Mouse (Mus musculus) embryonic facial prominence, embryonic 13.5 days (tissue): ENCODE results near the gene Prdm9. TPM values are rescaled to one million over a fixed set of nuclear protein-coding genes. Genes with fewer than 3 reads are reported as not detected.

Experiments
- ATAC-seq: fragments of 200-750 bp; cut with Nextera tagmentation; 2 replicates; pipeline ENCODE4 v1.8.0; 2017; ENCODE audit warnings: low read depth; ENCODE audit not compliant: insufficient number of reproducible peaks, insufficient read depth, low FRiP score, low TSS enrichment
- H3K27ac ChIP-seq: fragments of 300-500 bp; sonication (generic); 2 replicates; pipeline ENCODE4 v1.5.1; 2015; ENCODE audit warnings: moderate library complexity, mild to moderate bottlenecking, inconsistent platforms
- H3K27me3 ChIP-seq: fragments of 300-500 bp; sonication (generic); 2 replicates; pipeline ENCODE4 v1.6.1; 2015; ENCODE audit warnings: mild to moderate bottlenecking, inconsistent platforms
- H3K36me3 ChIP-seq: fragments of 300-500 bp; sonication (generic); 2 replicates; pipeline ENCODE4 v1.6.1; 2015; ENCODE audit warnings: mild to moderate bottlenecking, inconsistent platforms
- H3K4me1 ChIP-seq: fragments of 300-500 bp; sonication (generic); 2 replicates; pipeline ENCODE4 v1.6.1; 2015; ENCODE audit warnings: inconsistent platforms
- H3K4me2 ChIP-seq: fragments of 300-500 bp; sonication (generic); 2 replicates; pipeline ENCODE4 v1.6.1; 2015; ENCODE audit warnings: moderate library complexity, mild to moderate bottlenecking, inconsistent platforms
- H3K4me3 ChIP-seq: fragments of 300-500 bp; sonication (generic); 2 replicates; pipeline ENCODE4 v1.5.1; 2015; ENCODE audit warnings: mild to moderate bottlenecking, inconsistent platforms
- H3K9ac ChIP-seq: fragments of 300-500 bp; sonication (generic); 2 replicates; pipeline ENCODE4 v1.6.1; 2015; ENCODE audit warnings: mild to moderate bottlenecking, inconsistent platforms
- H3K9me3 ChIP-seq: fragments of 300-500 bp; sonication (generic); 2 replicates; pipeline ENCODE4 v1.6.1; 2016; ENCODE audit warnings: inconsistent platforms
- WGBS: fragments of 180-500 bp; shearing (Covaris S2); methylation state at CpG from one replicate; pipeline ENCODE4 v1.1.7; 2015; ENCODE audit warnings: mixed read lengths; 5-methylcytosine and 5-hydroxymethylcytosine counted together
- polyA plus RNA-seq: library from polyadenylated mRNA; unstranded; fragments of >200 nt; fragmentation: Nextera tagmentation; extraction: Ambion mirVana; gene quantifications from 2 replicates; pipeline ENCODE4 v1.2.1, GENCODE M21; 2015

The Prdm9 gene
- polyA plus RNA-seq: 1.7 TPM in 2 replicates

GRCm38 (mm10) chr17:15564014-15564927 is at the start of gene Prdm9:
Gene Prdm9 (minus strand): TSS chr17:15564354.
- peak; percentile 98 for ATAC-seq
- H3K9ac ChIP-seq: peak within 1 kb of the TSS; percentile 78
- H3K27ac ChIP-seq: peak within 1 kb of the TSS; percentile 92
- peaks cover 4% of the 10 kb centered on the region; the same call in 1 of the 2 replicates for H3K4me1 ChIP-seq
- under 1% methylated on average over 43 of the region's 43 CpGs for WGBS
- H3K4me3 ChIP-seq: peak within 1 kb of the TSS; percentile 58
- H3K36me3 ChIP-seq: no peaks in the 10 kb centered on the region
- no peaks in the 10 kb centered on the region for H3K9me3 ChIP-seq
- no peaks in the 10 kb centered on the region for H3K27me3 ChIP-seq
- peak within 1 kb of the TSS; percentile 82 for H3K4me2 ChIP-seq

- Histone ChIP-seq H3K4me3 (no peak overlapping the region), H3K36me3 (no peaks in the 10 kb centered on the region), H3K4me2 (no peak overlapping the region), H3K9me3 (no peaks in the 10 kb centered on the region), H3K9ac (no peak overlapping the region), H3K27me3 (no peaks in the 10 kb centered on the region), H3K27ac (no peak overlapping the region), H3K4me1 (no peaks in the 10 kb centered on the region)
- 84% methylated on average over 10 of the region's 11 CpGs for WGBS
- ATAC-seq: no peak
These were observed 35.3 kb upstream of the Prdm9 start for GRCm38 (mm10) chr17:15599496-15599895.

GRCm38 (mm10) chr17:15591216-15591881 is 27.2 kb upstream of the Prdm9 start:
- 76% methylated on average over 7 of the region's 7 CpGs for WGBS
- Histone ChIP-seq H3K27ac (no peak overlapping the region), H3K4me2 (no peak overlapping the region), H3K4me3 (no peak overlapping the region), H3K9me3 (0 out of 2 replicates have a peak, but pooled peaks cover 3% of the 10 kb centered on the region), H3K27me3 (no peaks in the 10 kb centered on the region), H3K36me3 (no peaks in the 10 kb centered on the region), H3K4me1 (no peaks in the 10 kb centered on the region), H3K9ac (no peak overlapping the region)
- ATAC-seq: no peak

GRCm38 (mm10) chr17:15588116-15588515 is 24.0 kb upstream of the Prdm9 start:
- H3K9me3 ChIP-seq: no peaks in the 10 kb centered on the region
- WGBS: 75% methylated on average over 2 of the region's 2 CpGs
- ATAC-seq: no peak
- no peaks in the 10 kb centered on the region for H3K4me1 ChIP-seq
- no peak overlapping the region for H3K4me2 ChIP-seq
- H3K27me3 ChIP-seq: no peaks in the 10 kb centered on the region
- no peaks in the 10 kb centered on the region for H3K36me3 ChIP-seq
- no peak overlapping the region for H3K4me3 ChIP-seq
- H3K9ac ChIP-seq: no peak overlapping the region
- no peak overlapping the region for H3K27ac ChIP-seq

- Histone ChIP-seq H3K36me3 (no peaks in the 10 kb centered on the region), H3K27ac (no peak overlapping the region), H3K9ac (no peak overlapping the region), H3K27me3 (no peaks in the 10 kb centered on the region), H3K4me3 (no peak overlapping the region), H3K4me2 (no peak overlapping the region), H3K4me1 (no peaks in the 10 kb centered on the region), H3K9me3 (no peaks in the 10 kb centered on the region)
- ATAC-seq: no peak
- 28% methylated on average over 4 of the region's 4 CpGs for WGBS
These were observed 21.5 kb upstream of the Prdm9 start for GRCm38 (mm10) chr17:15585691-15586090.

GRCm38 (mm10) chr17:15583071-15583470 is 18.9 kb upstream of the Prdm9 start:
- H3K4me3 ChIP-seq: no peak overlapping the region
- peaks cover 6% of the 10 kb centered on the region for H3K27me3 ChIP-seq
- H3K4me1 ChIP-seq: no peaks in the 10 kb centered on the region
- no peaks in the 10 kb centered on the region for H3K36me3 ChIP-seq
- H3K27ac ChIP-seq: no peak overlapping the region
- ATAC-seq: no peak
- no peaks in the 10 kb centered on the region for H3K9me3 ChIP-seq
- no peak overlapping the region for H3K9ac ChIP-seq
- WGBS: 87% methylated on average over 7 of the region's 7 CpGs
- no peak overlapping the region for H3K4me2 ChIP-seq

GRCm38 (mm10) chr17:15580072-15580447 is 15.9 kb upstream of the Prdm9 start:
- H3K4me3 ChIP-seq: no peak overlapping the region
- WGBS: 89% methylated on average over 2 of the region's 2 CpGs
- no peak for ATAC-seq

GRCm38 (mm10) chr17:15579410-15580071 is 15.4 kb upstream of the Prdm9 start:
- peaks cover 31% of the 10 kb centered on the region for H3K27me3 ChIP-seq

More at GRCm38 (mm10) chr17:15580072-15580447, 15.9 kb upstream of the Prdm9 start:
- Histone ChIP-seq H3K36me3 (no peaks in the 10 kb centered on the region), H3K4me1 (no peaks in the 10 kb centered on the region), H3K4me2 (no peak overlapping the region), H3K9me3 (no peaks in the 10 kb centered on the region), H3K27me3 (peaks cover 30% of the 10 kb centered on the region), H3K27ac (no peak overlapping the region), H3K9ac (no peak overlapping the region)

GRCm38 (mm10) chr17:15577291-15577694 is 13.1 kb upstream of the Prdm9 start:
- H3K4me3 ChIP-seq: peak overlapping the region; percentile 34
- no peaks in the 10 kb centered on the region for H3K4me1 ChIP-seq
- no peak for ATAC-seq
- WGBS: 1% methylated on average over 32 of the region's 32 CpGs
- H3K27ac ChIP-seq: no peak overlapping the region
- no peak overlapping the region for H3K9ac ChIP-seq
- no peaks in the 10 kb centered on the region for H3K9me3 ChIP-seq
- peaks cover 31% of the 10 kb centered on the region for H3K27me3 ChIP-seq
- H3K4me2 ChIP-seq: peak overlapping the region; percentile 56
- no peaks in the 10 kb centered on the region for H3K36me3 ChIP-seq

More at GRCm38 (mm10) chr17:15579410-15580071, 15.4 kb upstream of the Prdm9 start:
- H3K9me3 ChIP-seq: no peaks in the 10 kb centered on the region
- H3K4me2 ChIP-seq: no peak overlapping the region
- H3K4me1 ChIP-seq: no peaks in the 10 kb centered on the region
- no peak overlapping the region for H3K9ac ChIP-seq
- no peak overlapping the region for H3K4me3 ChIP-seq
- no peak for ATAC-seq
- no peaks in the 10 kb centered on the region for H3K36me3 ChIP-seq
- 79% methylated on average over 7 of the region's 7 CpGs for WGBS
- H3K27ac ChIP-seq: no peak overlapping the region

GRCm38 (mm10) chr17:15575056-15575455 is 10.9 kb upstream of the Prdm9 start:
- no peak overlapping the region for H3K4me3 ChIP-seq
- no peak overlapping the region for H3K9ac ChIP-seq
- H3K9me3 ChIP-seq: no peaks in the 10 kb centered on the region
- no peak overlapping the region for H3K4me2 ChIP-seq
- H3K27me3 ChIP-seq: peaks cover 31% of the 10 kb centered on the region
- H3K4me1 ChIP-seq: no peaks in the 10 kb centered on the region
- 69% methylated on average over 1 of the region's 1 CpGs for WGBS
- ATAC-seq: no peak
- H3K27ac ChIP-seq: no peak overlapping the region
- H3K36me3 ChIP-seq: no peaks in the 10 kb centered on the region

- no peak for ATAC-seq
- H3K27ac ChIP-seq: no peak overlapping the region
- H3K36me3 ChIP-seq: no peaks in the 10 kb centered on the region
- H3K4me3 ChIP-seq: no peak overlapping the region
- peaks cover 4% of the 10 kb centered on the region; the same call in 1 of the 2 replicates for H3K4me1 ChIP-seq
- no peak overlapping the region for H3K4me2 ChIP-seq
- no peak overlapping the region for H3K9ac ChIP-seq
- WGBS: 71% methylated on average over 5 of the region's 5 CpGs
- H3K27me3 ChIP-seq: no peaks in the 10 kb centered on the region
- H3K9me3 ChIP-seq: no peaks in the 10 kb centered on the region
These were observed 2.8 kb upstream of the Prdm9 start for GRCm38 (mm10) chr17:15566908-15567307.
